Mouse (Mus musculus) mature B cell (primary cell): Measurements from ENCODE around the gene Ccdc78.
"Not testable (repeated sequence)": the region's sequence is repeated elsewhere in the genome, so short reads cannot be mapped to it uniquely, and the experiment has no call there.

Experiments
- in situ Hi-C: fragments of 300-500 bp; cut with MboI; formaldehyde crosslinking; loops from 2 replicates; pipeline ENCODE4 v1.14.3; 2019

Gene Ccdc78

GRCm38 (mm10) chr17:25786280-25786679 lies at the start of gene Ccdc78:
Ccdc78 (plus strand) TSS chr17:25786580.
- in situ Hi-C loops: no loop called here

GRCm38 (mm10) chr17:25738861-25739260 lies 47.5 kb upstream of the Ccdc78 start:
- in situ Hi-C loops: no loop called here

- in situ Hi-C loops: not testable (repeated sequence)
Measured at GRCm38 (mm10) chr17:25741471-25741870, 44.9 kb upstream of the Ccdc78 start.

GRCm38 (mm10) chr17:25743831-25744230 lies 42.5 kb upstream of the Ccdc78 start:
- in situ Hi-C loops: no loop called here

GRCm38 (mm10) chr17:25744311-25744710 lies 42.1 kb upstream of the Ccdc78 start:
- in situ Hi-C loops: no loop called here

- in situ Hi-C loops: no loop called here
Measured at GRCm38 (mm10) chr17:25748238-25748637, 38.1 kb upstream of the Ccdc78 start.

GRCm38 (mm10) chr17:25749314-25749713 lies 37.1 kb upstream of the Ccdc78 start:
- in situ Hi-C loops: no loop called here

- in situ Hi-C loops: no loop called here
Measured at GRCm38 (mm10) chr17:25751446-25751845, 34.9 kb upstream of the Ccdc78 start.

GRCm38 (mm10) chr17:25754241-25754640 lies 32.1 kb upstream of the Ccdc78 start, which contains the start of gene Msln:
Msln (minus strand) TSS chr17:25754378.
- in situ Hi-C loops: no loop called here

GRCm38 (mm10) chr17:25755086-25755485 lies 31.3 kb upstream of the Ccdc78 start:
- in situ Hi-C loops: no loop called here

- in situ Hi-C loops: no loop called here
Measured at GRCm38 (mm10) chr17:25755627-25756377, 30.6 kb upstream of the Ccdc78 start.

GRCm38 (mm10) chr17:25756378-25757242 lies 29.8 kb upstream of the Ccdc78 start:
- in situ Hi-C loops: no loop called here

GRCm38 (mm10) chr17:25757691-25758090 lies 28.7 kb upstream of the Ccdc78 start:
- in situ Hi-C loops: no loop called here

GRCm38 (mm10) chr17:25760148-25760547 lies 26.2 kb upstream of the Ccdc78 start:
- in situ Hi-C loops: no loop called here

- in situ Hi-C loops: no loop called here
Measured at GRCm38 (mm10) chr17:25761561-25761970, 24.8 kb upstream of the Ccdc78 start.

- in situ Hi-C loops: no loop called here
Measured at GRCm38 (mm10) chr17:25762591-25762990, 23.8 kb upstream of the Ccdc78 start.

- in situ Hi-C loops: loop anchor here (5.0 kb wide), 1 partner anchor 36 kb away; no protein-coding TSS in a partner anchor
Measured at GRCm38 (mm10) chr17:25765886-25766285, 20.5 kb upstream of the Ccdc78 start.

GRCm38 (mm10) chr17:25769331-25769730 lies 17.0 kb upstream of the Ccdc78 start:
- in situ Hi-C loops: loop anchor here (5.0 kb wide), 1 partner anchor 33 kb away; no protein-coding TSS in a partner anchor

GRCm38 (mm10) chr17:25773549-25774120 lies 12.7 kb upstream of the Ccdc78 start, which contains the start of gene Narfl:
Narfl (plus strand) TSS chr17:25773776.
- in situ Hi-C loops: no loop called here

GRCm38 (mm10) chr17:25775318-25776062 lies 10.9 kb upstream of the Ccdc78 start:
- in situ Hi-C loops: no loop called here

- in situ Hi-C loops: no loop called here
Measured at GRCm38 (mm10) chr17:25777948-25778347, 8.4 kb upstream of the Ccdc78 start.
